Mouse (Mus musculus): ENCODE measurements around the gene Gas6.

The Gas6 gene

DNA sequence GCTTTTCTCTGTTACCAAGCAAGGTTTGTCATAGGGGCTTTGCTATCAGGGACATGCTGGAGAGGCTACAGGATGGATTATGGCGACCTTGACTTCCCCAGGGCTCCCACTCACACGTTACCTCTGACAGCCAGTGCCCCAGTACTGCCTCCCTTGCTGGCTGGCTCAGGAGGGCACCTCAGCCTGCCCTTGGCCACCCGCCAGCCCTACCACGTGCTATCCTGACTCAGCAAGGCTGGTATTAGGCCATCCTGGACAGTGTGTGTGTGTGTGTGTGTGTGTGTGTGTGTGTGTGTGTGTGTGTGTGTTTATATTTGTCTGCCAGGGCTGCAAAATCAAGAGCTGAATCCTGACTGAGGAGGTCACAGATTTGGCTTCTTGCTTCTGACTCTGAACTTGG lies 12.6 kb upstream of the Gas6 start:
- no peak for DNase-seq (ENCODE audit: low read depth, low spot score)

- no peak for DNase-seq (ENCODE audit: low read depth, low spot score)
Observed at GRCm38 (mm10) chr8:13504894-13505674, 10.8 kb upstream of the Gas6 start.

- no peak for DNase-seq (ENCODE audit: low read depth, low spot score)
Observed at GRCm38 (mm10) chr8:13503936-13504606, 9.8 kb upstream of the Gas6 start.

DNA sequence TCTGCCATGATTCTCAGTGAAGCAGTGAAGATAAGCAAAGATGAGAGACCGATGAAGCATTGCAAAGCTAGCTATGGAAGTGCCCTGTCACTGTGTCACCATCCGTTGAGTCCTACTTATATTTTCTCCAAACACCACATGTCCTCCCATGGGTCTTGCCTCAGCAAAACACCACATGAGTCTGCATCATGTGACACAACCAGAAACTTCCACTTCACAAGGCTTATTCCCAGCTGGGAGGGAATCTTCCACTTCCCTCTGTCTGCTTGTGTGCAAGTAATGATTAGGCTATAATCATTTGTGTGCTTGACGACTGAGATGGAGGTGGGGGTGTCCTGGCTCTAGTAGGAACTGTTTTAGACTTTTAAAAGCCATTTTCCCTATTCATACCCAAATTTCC lies 6.9 kb upstream of the Gas6 start:
- DNase-seq (ENCODE audit: low read depth, low spot score) = no peak

- no peak for DNase-seq (ENCODE audit: low read depth, low spot score)
Observed at GRCm38 (mm10) chr8:13493011-13493410, 1.3 kb downstream of the Gas6 start.

GRCm38 (mm10) chr8:13492198-13492995 lies 1.9 kb downstream of the Gas6 start:
- no peak for DNase-seq (ENCODE audit: low read depth, low spot score)

DNA sequence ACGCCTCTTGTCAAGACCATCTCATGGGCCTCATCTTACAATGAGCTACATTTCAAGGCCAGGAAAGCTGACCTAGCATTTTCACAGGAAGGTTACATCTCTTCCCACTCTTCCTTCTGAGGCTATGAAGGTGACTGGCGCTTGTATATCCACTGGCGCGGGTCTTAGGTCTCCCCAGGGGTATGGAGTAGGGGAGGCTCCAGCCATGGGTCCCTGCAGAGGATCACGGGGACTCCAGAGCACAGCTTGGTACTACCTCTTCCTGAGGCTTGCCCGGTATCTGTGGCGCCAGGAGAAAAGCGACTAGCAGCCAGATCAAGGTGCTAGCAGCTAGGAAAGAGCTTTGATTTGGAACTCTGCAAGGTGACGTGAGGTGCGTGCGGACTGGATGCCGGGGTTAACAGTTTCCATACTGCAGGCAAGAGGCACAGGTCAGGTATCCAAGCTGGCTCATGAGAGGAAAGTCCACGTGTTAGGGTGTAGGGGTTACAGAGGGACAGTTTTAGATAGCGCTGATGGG lies 2.7 kb downstream of the Gas6 start:
- no peak for DNase-seq (ENCODE audit: low read depth, low spot score)

DNA sequence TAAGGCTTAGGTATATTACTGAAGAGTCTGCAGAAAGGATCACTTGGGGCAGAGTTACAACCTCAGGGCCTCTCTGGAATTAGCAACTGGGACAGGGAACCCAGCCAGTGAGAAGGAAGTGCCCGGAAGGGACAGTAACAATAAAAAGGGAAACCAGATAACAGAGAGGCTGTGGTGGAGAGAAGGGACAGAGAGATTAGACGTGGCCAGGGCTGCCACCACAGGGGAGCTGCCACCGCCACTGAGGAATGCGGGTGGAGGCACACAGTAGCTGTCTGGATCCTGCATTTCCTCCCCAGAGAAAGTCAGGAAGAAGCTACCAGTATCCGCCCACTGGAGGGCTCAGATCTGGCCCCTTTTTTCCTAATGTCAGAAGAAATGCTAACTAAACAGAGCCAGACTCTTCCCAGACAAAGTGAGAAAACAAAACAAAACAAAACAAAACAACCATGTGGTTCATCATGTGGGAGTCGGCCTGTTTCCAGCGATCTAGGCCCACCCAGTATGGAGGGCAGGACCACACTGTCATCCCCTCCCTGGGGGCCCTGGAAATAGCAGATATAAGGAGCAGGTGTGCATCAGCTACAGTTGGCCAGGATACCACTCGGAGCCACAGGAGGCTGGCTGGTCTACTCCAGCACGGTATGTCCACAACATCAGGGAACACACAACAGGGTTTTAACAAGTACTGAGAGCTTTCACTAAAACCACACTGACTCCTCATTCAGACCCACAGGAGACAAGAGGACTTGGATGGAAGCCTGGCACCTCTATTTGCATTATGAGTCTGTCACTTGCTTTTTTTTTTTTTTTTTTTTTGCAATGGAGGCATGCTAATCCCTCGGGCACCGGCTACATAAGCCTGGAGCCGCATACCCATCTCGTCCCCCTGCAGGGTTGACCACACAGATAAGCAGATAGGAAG lies 4.0 kb downstream of the Gas6 start:
- DNase-seq (ENCODE audit: low read depth, low spot score) = no peak

DNA sequence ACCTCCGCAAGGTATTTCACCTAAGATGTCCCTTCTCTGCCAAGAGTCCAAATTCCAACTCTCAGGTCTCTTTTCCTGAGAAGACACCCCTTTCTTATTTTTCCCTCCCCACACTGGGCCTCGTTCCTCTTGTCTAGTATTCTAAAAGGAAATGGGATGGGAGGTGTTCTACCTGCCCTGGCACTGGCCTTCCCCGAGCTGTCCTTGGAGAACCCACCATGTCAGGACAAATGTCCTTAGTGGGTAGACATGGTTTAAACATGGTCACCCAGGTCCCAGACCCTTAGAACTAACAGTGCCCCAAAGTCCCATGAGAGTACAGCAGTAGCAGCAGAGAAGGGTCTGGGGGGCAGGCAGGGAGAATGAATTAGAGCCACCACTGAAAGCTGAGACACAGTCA lies 4.9 kb downstream of the Gas6 start:
- no peak for DNase-seq (ENCODE audit: low read depth, low spot score)

DNA sequence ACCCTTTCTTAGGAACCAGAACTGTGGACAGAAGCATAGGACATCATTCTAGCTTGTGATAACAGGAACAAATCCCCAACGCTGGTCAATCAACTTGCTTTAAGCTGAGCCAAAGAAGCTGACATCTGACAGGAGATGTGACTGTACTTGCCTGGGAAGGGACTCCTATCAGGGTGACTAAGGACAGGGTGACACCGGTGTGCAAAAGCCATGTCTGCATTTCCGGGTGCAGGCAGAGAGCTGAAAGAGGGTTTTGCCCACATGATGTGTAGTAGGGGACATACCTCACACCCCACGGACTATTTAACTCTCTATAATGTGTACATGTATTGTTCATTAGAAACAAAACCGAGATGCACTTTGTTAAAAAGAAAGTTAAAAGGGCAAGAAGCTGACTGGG lies 11.1 kb downstream of the Gas6 start:
- no peak for DNase-seq (ENCODE audit: low read depth, low spot score)

DNA sequence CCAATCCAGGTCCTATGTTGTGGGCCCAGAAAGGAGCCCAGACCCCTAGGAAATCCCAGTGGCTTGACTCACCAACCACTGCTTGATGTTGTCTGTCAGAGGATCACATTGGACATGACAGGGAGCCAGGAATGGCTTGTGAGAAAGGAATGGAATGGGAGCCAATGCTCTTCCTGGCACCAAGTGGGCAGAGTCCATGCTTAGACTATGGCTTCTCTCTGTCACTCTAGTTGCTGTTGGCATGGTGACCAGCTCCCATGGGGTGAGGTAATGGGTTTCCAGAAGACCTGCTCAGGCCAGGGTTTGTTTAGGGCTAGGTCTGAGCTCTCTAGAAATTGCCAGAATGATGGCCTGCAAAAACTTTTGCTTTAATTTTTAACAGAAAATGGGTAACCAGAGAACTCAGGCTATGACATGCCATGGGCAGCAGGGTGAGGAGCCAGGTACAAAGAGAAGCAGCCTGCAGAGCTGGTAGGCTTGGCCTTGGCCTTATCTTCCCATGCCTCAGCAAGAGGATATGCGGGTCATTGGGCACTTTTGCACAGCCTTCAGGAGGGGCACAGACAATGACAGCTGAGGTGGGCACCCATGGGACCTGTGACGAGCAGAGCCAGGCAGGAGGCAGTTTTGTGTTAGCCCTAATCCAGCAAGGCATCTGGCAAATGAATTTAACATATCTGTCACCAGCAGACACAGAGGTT lies 12.0 kb downstream of the Gas6 start:
- DNase-seq (ENCODE audit: low read depth, low spot score) = no peak

DNA sequence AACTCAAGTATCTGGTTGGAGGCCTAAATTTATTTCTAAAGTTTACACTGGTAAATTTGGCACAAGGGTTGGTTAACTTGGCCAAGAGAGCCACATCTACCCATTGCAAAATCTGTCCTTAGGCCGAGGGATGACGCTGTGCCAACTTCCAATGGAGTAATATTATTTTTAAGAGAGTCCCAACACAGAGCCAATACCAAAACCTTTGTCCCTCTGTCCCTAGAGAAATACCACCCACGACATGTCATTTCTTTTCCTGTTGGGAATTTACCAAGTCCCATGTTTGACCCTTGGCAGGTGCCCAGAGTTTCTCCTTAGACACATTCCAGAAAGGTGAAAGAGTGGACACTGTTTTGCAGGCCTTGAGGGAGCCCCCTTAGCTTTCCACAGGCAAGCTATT lies 12.7 kb downstream of the Gas6 start:
- DNase-seq (ENCODE audit: low read depth, low spot score) = no peak

- no peak for DNase-seq (ENCODE audit: low read depth, low spot score)
Observed at GRCm38 (mm10) chr8:13481089-13481554, 13.2 kb downstream of the Gas6 start.

DNA sequence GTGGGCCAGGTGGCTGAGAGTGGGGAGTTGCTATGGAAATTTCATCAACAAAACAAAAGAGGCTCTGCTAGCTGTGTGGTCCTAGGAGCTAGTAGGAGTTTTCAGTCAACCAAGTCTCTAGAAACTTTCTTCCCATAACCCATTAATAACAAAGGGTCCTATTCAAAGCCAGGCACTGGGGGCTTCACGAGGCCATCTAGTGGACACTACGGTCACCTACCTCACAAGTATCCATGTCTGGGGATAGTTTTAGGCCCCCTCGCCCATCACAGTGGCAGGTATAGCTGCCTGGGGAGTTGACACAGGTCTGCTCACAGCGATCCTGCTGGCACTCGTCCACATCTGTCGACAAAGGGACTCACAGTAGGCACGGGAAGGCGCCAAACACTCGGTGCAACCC lies 18.4 kb downstream of the Gas6 start:
- DNase-seq (ENCODE audit: low read depth, low spot score) = no peak

GRCm38 (mm10) chr8:13472284-13472683 lies 22.0 kb downstream of the Gas6 start:
- no peak for DNase-seq (ENCODE audit: low read depth, low spot score)

- DNase-seq (ENCODE audit: low read depth, low spot score) = no peak
Observed at GRCm38 (mm10) chr8:13471484-13471883, 22.8 kb downstream of the Gas6 start.

DNA sequence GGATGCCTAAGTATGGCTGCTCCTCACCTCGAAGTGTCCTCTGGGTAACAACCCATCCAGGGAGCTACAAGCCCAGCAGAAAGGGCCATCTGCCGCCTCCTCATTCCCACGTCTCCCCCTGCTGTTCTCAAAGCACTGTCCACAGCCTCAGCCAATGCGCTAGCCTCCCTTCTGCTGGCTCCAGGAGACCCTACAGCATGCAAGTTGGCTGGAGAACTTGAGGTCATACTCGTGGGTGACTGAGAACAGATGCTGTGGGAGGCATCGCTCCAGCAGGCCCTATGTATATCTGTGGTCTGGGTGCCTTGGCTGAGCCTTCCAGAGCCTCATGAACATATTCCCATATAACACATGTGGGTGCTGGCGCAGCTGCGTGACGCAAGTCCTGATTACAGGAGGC lies 25.6 kb downstream of the Gas6 start:
- DNase-seq (ENCODE audit: low read depth, low spot score) = no peak

DNA sequence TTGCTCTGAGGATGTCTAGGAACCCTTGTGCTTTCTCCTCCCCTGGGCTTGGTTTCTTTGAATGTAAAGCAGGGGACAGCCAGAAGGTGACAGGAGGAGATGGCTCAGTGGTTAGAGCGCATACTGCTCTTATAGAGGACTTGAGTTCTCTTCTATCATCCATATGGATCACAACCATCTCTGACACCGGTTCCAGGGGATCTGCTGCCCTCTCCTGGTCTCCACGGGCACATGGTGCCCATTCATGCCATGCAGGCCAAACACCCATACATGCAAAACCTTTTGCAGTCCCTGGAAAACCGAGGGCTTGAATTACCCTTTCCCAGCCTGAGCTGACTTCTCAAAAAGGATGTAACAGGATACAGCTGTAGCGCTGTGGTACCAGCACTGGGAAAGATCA lies 27.3 kb downstream of the Gas6 start:
- no peak for DNase-seq (ENCODE audit: low read depth, low spot score)

- DNase-seq (ENCODE audit: low read depth, low spot score) = no peak
Observed at GRCm38 (mm10) chr8:13465324-13465723, 29.0 kb downstream of the Gas6 start.

- no peak for DNase-seq (ENCODE audit: low read depth, low spot score)
Observed at GRCm38 (mm10) chr8:13462392-13462791, 31.9 kb downstream of the Gas6 start.

Measured in CD4-positive helper T cell, adult 2 months (primary cell).